Mouse (Mus musculus) erythroblast, embryonic 14.5 days (primary cell): ENCODE results near the gene Fam243.

Source experiments
- GATA1 ChIP-seq: IDR thresholded peaks from 2 replicates; pipeline ENCODE4 v1.6.1; 2012; ENCODE audit warnings: low read length, inconsistent platforms, mixed read lengths
- TAL1 ChIP-seq: IDR thresholded peaks from 3 replicates; pipeline ENCODE4 v1.6.1; 2012; ENCODE audit warnings: low read length, inconsistent platforms, mixed read lengths

DNA sequence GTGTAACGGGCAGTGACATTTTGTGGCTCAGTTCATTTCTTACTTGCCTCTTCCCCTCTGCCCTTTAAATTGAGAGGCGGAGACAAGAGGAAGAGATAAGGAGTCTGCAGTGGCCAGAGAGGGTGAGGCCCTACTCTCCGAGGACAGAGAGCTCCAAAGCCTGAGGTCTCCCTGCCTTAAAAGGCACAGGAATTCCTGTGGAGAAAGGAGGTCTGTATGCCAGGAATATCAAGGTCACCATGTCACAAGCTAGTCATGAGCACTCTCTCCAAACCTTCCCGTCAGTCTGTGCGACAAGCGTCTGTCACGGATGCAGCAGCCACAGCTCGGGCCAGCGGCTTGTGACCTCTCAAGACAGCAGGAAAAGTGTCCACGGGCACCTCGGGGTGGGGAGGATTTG is 23.9 kb upstream of the Fam243 start:
- TF ChIP-seq TAL1 (no peak), GATA1 (no peak)
